Mouse (Mus musculus) ES-Bruce4 (cell line): ENCODE results near the gene Ntm. TPM values are rescaled to one million over a fixed set of nuclear protein-coding genes. Genes with fewer than 3 reads are reported as not detected.

ENCODE experiments used
- H3K27ac ChIP-seq: 2 replicates; pipeline ENCODE4 v1.5.1; 2012; ENCODE audit warnings: low read length, inconsistent platforms; ENCODE audit not compliant: insufficient read depth
- H3K27me3 ChIP-seq: 2 replicates; pipeline ENCODE4 v1.6.1; 2012; ENCODE audit warnings: mild to moderate bottlenecking, low read length, inconsistent platforms; ENCODE audit not compliant: control insufficient read depth, poor library complexity, insufficient read depth, severe bottlenecking
- H3K36me3 ChIP-seq: 2 replicates; pipeline ENCODE4 v1.6.1; 2012; ENCODE audit warnings: inconsistent platforms, mild to moderate bottlenecking, low read length, moderate library complexity; ENCODE audit not compliant: control insufficient read depth, poor library complexity, insufficient read depth, severe bottlenecking
- H3K4me1 ChIP-seq: one replicate; pipeline ENCODE4 v1.8.1; 2011; ENCODE audit warnings: low read length; ENCODE audit not compliant: control insufficient read depth, insufficient read depth
- H3K4me3 ChIP-seq: 2 replicates; pipeline ENCODE4 v1.5.1; 2011; ENCODE audit warnings: low read depth, mild to moderate bottlenecking, low read length
- H3K9ac ChIP-seq: 2 replicates; pipeline ENCODE4 v1.6.1; 2012; ENCODE audit warnings: low read depth, mild to moderate bottlenecking, inconsistent platforms; ENCODE audit not compliant: poor library complexity, severe bottlenecking
- H3K9me3 ChIP-seq: replicated peaks from 2 replicates; pipeline ENCODE4 v1.6.1; 2012; ENCODE audit warnings: mild to moderate bottlenecking, low read length, inconsistent platforms; ENCODE audit not compliant: control insufficient read depth, poor library complexity, insufficient read depth, severe bottlenecking
- CTCF ChIP-seq: IDR thresholded peaks from one replicate; pipeline ENCODE4 v1.8.1; 2011; ENCODE audit warnings: low read depth, low read length
- EP300 ChIP-seq: IDR thresholded peaks from 2 replicates; pipeline ENCODE4 v1.6.1; 2011; ENCODE audit warnings: low read depth, low read length; ENCODE audit not compliant: insufficient read depth
- POLR2A ChIP-seq: IDR thresholded peaks from one replicate; pipeline ENCODE4 v1.8.1; 2011; ENCODE audit warnings: low read length; ENCODE audit not compliant: insufficient read depth
- polyA plus RNA-seq: library from polyadenylated mRNA; stranded (reverse); fragments of >200 nt; gene quantifications from 2 replicates; pipeline ENCODE4 v1.2.4, GENCODE M21; 2011; ENCODE audit warnings: low read depth; ENCODE audit not compliant: missing spikeins, insufficient read depth, insufficient read length

Ntm gene
- polyA plus RNA-seq, 1 experiment: 0.82 TPM

GRCm38 (mm10) chr9:29103993-29104392, 858.9 kb downstream of the Ntm start:
- H3K4me3 ChIP-seq: no peak overlapping the region
- no peak for TF ChIP-seq EP300
- TF ChIP-seq POLR2A: no peak
- TF ChIP-seq CTCF: no peak
- H3K4me1 ChIP-seq: no peaks in the 10 kb centered on the region
- H3K27ac ChIP-seq: no peak overlapping the region
- no peak overlapping the region for H3K9ac ChIP-seq
- H3K27me3 ChIP-seq: no peaks in the 10 kb centered on the region
- no peaks in the 10 kb centered on the region for H3K36me3 ChIP-seq
- no peaks in the 10 kb centered on the region for H3K9me3 ChIP-seq

- no peaks in the 10 kb centered on the region for H3K27me3 ChIP-seq
- no peak overlapping the region for H3K9ac ChIP-seq
- no peaks in the 10 kb centered on the region for H3K4me1 ChIP-seq
- no peaks in the 10 kb centered on the region for H3K36me3 ChIP-seq
- no peak overlapping the region for H3K4me3 ChIP-seq
- H3K9me3 ChIP-seq: no peaks in the 10 kb centered on the region
- no peak overlapping the region for H3K27ac ChIP-seq
- TF ChIP-seq EP300: no peak
Observed at GRCm38 (mm10) chr9:29100624-29101023, 862.3 kb downstream of the Ntm start.

GRCm38 (mm10) chr9:29092443-29092842, 870.5 kb downstream of the Ntm start:
- no peaks in the 10 kb centered on the region for H3K4me1 ChIP-seq
- no peak overlapping the region for H3K27ac ChIP-seq
- no peak overlapping the region for H3K9ac ChIP-seq
- H3K27me3 ChIP-seq: no peaks in the 10 kb centered on the region
- no peak for TF ChIP-seq EP300
- TF ChIP-seq CTCF: no peak
- TF ChIP-seq POLR2A: no peak
- no peak overlapping the region for H3K4me3 ChIP-seq
- no peaks in the 10 kb centered on the region for H3K36me3 ChIP-seq
- no peaks in the 10 kb centered on the region for H3K9me3 ChIP-seq

- Histone ChIP-seq H3K9me3 (no peaks in the 10 kb centered on the region), H3K4me1 (no peaks in the 10 kb centered on the region), H3K9ac (no peak overlapping the region), H3K27me3 (no peaks in the 10 kb centered on the region), H3K4me3 (no peak overlapping the region), H3K36me3 (no peaks in the 10 kb centered on the region), H3K27ac (no peak overlapping the region)
- no peak for TF ChIP-seq EP300
- TF ChIP-seq POLR2A: no peak
- no peak for TF ChIP-seq CTCF
Observed at GRCm38 (mm10) chr9:29088657-29089056, 874.3 kb downstream of the Ntm start.

- no peaks in the 10 kb centered on the region for H3K36me3 ChIP-seq
- H3K27me3 ChIP-seq: no peaks in the 10 kb centered on the region
- H3K4me1 ChIP-seq: no peaks in the 10 kb centered on the region
- TF ChIP-seq CTCF (no peak), EP300 (no peak), POLR2A (no peak)
- H3K4me3 ChIP-seq: no peak overlapping the region
- no peak overlapping the region for H3K27ac ChIP-seq
- no peak overlapping the region for H3K9ac ChIP-seq
- no peaks in the 10 kb centered on the region for H3K9me3 ChIP-seq
Observed at GRCm38 (mm10) chr9:29087656-29088055, 875.3 kb downstream of the Ntm start.

GRCm38 (mm10) chr9:29087171-29087570, 875.8 kb downstream of the Ntm start:
- TF ChIP-seq CTCF (no peak), EP300 (no peak), POLR2A (no peak)
- Histone ChIP-seq H3K27me3 (no peaks in the 10 kb centered on the region), H3K36me3 (no peaks in the 10 kb centered on the region), H3K9ac (no peak overlapping the region), H3K4me1 (no peaks in the 10 kb centered on the region), H3K27ac (no peak overlapping the region), H3K9me3 (no peaks in the 10 kb centered on the region), H3K4me3 (no peak overlapping the region)
